Mouse (Mus musculus): ENCODE measurements at regions not wholly inside any gene's neighbourhood (a gene's known extent, or its start where the extent isn't known, plus 50 kb on each side); places are given as distances from the start of the nearest gene placed in this dataset.

DNA sequence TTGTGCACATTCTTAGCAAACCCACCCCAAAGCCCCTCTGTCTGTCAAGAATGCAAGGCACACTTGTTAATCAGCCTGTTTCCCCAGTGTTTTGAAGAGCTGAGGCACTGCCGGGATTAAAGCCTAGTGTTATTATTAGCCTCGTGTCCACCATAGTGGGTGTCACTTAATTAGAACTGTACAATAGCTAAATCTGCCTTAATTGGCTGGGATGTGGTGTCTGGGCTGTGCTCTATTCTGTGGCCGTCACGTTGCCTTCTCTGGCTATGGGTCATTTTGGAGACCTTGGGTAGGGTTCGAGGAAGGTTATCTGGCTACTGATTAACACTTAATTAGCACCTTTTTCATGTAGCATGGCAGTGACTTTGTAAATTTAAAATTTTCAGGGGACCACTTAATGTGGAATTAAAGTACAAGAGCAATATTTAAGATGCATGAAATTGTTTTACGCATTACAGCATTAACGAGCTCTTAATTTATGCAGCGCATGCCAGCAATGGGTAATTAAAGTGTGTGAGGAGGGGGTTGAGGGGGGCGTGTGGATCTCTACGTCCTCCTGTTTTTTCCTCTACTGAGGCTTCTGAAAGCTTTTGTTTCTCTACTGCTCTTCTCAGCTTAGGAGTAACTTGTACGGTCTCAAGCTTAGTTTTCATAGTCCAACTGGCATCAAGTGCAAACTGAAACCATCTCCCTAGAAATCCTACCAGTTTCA lies 124.5 kb upstream of the Atp6ap2 start:
- DNase-seq (ENCODE audit: extremely low spot score in 1 of 2, low spot score in 1 of 2), result no peak

GRCm38 (mm10) chrX:12466312-12466711 lies 121.3 kb upstream of the Atp6ap2 start:
- no peak for DNase-seq (ENCODE audit: extremely low spot score in 1 of 2, low spot score in 1 of 2)

DNA sequence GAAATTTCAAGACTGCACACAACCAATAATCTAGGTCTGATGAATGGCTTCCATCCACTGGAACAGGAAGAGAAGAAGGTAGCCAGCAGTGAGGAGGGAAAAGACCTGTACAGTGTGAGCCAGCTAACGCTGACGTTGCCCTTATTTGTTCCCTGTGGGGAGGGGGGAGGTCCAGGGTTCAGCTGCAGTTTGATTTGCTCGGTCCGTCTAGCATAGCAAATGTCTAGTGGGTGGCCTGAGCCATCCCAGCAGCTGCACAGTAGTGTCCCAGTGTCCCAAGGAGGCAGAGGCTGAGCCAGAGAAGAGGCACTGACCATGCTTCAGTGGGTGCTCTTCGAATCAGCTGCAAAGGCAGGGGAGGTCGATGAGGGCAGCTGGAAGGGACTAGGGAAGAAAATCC lies 120.7 kb upstream of the Atp6ap2 start:
- no peak for DNase-seq (ENCODE audit: extremely low spot score in 1 of 2, low spot score in 1 of 2)

DNA sequence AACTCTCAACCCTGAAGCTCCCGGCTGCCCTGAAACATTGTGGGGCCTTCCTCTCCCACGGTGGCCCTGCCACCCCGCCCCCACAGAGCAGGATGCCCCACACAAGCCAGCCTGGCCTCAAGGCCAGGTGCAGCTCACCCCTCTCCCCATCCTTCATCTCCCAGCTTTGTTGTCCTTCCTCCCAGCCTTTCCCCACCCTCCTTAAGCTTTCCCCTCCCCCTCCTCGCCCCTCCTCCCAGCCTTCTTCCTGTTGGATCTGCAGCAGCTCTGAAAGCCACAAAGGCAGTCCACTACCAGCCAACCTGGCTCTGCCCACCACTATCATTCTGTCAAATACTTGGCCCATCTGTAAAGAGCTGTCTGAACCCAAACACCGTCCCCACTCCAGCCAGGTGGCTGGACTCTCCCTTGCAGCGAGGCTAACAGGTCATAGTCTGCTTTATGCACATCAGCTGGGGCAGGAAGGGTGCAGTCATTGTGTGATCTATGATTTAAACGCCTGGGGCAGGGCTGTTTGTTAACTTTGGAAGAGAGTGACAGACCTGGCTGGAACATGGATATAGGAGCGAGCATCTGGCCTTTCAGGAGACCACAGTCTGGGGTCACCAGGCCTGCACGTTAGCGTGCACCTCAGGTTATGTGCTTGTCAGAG lies 119.9 kb upstream of the Atp6ap2 start:
- no peak for DNase-seq (ENCODE audit: extremely low spot score in 1 of 2, low spot score in 1 of 2)

DNA sequence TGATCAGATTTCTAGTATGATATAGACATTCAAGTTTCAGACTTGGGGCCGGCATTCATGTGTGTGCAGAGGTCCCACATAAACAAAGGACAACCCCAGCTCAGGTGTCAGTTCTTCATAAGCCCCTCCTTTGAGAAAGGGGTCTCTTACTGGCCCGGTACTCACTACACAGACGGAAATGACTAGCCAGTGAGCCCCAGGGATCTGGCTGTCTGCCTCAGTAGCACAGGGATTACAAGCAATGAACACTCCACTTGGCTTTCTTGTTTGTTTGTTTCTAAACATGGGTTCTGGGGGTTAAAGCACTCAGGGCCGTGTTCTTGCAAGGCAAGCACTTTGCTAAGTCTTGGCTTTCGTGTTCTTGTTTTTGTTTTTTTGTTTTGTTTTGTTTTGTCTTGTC lies 115.3 kb upstream of the Atp6ap2 start:
- DNase-seq (ENCODE audit: extremely low spot score in 1 of 2, low spot score in 1 of 2), result no peak

DNA sequence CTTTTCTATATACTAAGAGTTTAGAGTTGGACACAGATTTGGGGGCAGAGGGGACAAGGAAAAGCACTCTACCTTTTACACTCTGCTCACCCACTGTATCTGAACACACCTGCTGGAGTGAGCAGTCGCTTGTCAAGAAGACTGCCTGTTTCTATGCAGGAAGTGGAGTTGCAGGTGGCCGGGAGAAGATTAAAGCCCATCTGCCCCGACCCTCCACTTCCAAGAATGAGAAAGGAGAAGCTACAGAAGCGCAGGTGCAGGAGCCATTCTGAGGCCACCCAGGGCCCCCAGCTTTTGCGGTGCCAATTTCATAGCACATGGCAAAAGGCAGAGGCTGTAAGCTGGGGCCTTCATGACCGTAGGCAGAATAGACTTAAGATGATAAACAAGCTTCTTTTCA lies 108.4 kb upstream of the Atp6ap2 start:
- no peak for DNase-seq (ENCODE audit: extremely low spot score in 1 of 2, low spot score in 1 of 2)

DNA sequence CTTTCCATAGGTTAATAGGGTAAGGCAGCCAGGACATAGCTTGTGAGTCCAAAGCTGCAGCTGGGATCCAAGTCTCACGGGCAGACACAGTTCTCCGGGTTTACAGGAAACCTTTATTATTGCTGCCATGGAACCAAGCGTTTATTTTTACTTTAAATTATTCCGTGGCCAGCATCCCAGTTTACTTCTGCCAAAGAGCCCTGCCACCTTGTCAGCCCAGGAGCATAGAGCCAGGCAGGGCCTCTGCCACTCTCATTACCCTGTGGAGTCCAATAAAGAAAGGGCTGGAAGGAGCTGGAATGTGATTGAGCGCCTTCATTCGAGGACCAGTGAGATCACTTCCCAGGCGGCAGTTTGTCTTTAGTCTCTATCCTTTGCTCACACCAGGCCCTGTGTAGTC lies 96.6 kb upstream of the Atp6ap2 start:
- DNase-seq (ENCODE audit: extremely low spot score in 1 of 2, low spot score in 1 of 2), result no peak

GRCm38 (mm10) chrX:12493216-12493615 lies 94.4 kb upstream of the Atp6ap2 start:
- DNase-seq (ENCODE audit: extremely low spot score in 1 of 2, low spot score in 1 of 2), result no peak

- no peak for DNase-seq (ENCODE audit: extremely low spot score in 1 of 2, low spot score in 1 of 2)
Observed at GRCm38 (mm10) chrX:12493916-12494315, 93.7 kb upstream of the Atp6ap2 start.

GRCm38 (mm10) chrX:12494535-12494934 lies 93.1 kb upstream of the Atp6ap2 start:
- peak in 1 of 2 experiments; percentile 7 for DNase-seq (ENCODE audit: extremely low spot score in 1 of 2, low spot score in 1 of 2)

DNA sequence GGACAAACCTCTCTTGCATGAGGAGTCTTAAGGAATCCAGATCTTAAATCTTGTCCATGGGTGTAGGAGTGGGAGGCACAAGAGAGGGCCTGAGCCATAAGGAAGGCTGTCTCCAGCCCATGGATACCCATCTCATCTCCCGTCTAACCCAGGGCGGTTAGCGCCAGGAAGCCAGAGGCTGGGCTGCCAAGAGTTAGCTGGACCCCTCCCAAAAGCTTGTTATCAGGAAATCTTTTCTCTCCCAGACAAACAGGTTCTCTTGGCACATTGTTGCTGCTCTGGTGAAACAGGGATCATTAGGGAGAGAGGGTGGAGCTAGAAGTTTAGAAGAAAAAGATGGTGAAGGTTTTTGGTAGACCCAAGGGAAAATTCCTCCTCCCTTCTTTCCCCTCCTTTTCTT lies 87.0 kb upstream of the Atp6ap2 start:
- DNase-seq (ENCODE audit: extremely low spot score in 1 of 2, low spot score in 1 of 2), result no peak

DNA sequence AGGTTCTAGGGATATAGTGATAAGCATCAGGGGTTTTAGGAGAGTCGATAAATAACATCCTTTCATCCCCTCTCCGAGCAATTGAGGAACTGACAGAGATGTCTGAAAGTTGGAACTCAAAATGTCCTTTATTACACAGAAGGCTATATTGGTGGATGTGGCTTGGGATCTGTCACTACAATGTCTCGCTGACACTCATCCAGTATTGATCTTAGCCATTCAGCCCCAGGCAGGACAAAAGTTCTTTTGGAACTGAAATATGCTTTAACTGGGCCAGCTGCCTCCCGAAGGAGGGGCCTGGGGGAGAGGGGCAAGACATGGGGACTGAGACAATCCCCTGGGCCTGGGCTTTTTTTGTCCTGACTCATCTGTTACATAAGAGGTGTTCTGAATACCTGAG lies 85.2 kb upstream of the Atp6ap2 start:
- no peak for DNase-seq (ENCODE audit: extremely low spot score in 1 of 2, low spot score in 1 of 2)

DNA sequence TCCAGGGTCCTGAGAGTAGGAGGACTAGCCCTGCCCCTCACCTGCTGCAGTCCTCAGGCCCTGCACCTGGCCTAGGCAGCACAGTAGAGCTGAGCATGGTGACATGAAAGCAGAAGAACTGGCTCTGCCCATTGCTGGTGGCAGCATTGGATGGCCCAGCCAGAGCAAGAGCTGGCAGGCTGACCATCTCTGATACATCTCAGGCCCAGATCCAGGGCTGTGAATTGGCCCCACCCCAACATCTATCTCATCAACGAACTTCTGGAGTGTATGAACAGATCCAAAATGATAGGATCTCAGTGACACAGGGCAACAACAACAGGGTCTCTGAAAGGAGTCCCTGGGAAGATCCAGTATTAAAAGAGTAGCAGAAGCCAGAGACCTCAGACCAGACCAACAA lies 84.0 kb upstream of the Atp6ap2 start:
- DNase-seq (ENCODE audit: extremely low spot score in 1 of 2, low spot score in 1 of 2), result no peak

DNA sequence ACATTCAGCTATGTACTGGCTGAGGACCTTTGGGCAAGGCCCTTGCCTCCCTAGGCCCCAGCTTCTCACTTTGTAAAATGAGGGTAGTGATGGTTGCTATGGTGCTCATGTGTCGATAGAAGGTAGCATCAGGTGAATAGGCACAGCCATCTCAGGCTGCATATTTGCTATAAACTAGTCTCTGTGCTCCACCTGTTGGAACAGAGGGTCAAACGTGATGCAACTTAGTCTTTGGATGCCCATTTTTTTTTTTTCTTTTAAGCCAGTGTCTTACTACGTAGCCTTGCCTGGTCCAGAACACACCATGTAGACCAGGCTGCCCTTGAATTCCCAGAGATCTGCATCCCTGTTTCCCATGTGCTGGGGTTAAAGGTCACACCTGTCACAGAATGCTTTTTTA lies 76.5 kb upstream of the Atp6ap2 start:
- DNase-seq (ENCODE audit: extremely low spot score in 1 of 2, low spot score in 1 of 2), result no peak

DNA sequence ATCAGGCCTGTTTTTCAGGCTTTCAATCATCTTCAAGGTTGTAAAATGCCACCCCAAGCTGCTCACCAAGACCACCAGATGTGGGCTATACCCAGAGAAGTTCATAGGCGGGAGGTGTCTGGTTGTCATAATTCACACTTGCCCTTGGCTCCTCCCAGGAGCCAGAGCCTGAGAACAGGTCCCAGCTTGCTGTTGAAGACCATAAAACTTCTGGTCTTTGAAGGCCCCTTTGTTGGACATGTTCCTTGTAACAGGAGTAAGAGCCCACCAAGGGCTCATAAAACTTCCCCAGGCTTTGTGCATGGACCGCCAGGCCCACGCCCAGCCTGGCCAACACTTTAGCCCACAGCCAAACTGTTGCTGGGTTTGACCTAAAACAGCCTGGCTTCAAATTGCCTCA lies 62.6 kb upstream of the Atp6ap2 start:
- no peak for DNase-seq (ENCODE audit: extremely low spot score in 1 of 2, low spot score in 1 of 2)

- no peak for DNase-seq (ENCODE audit: extremely low spot score in 1 of 2, low spot score in 1 of 2)
Observed at GRCm38 (mm10) chrX:12530406-12531311, 56.9 kb upstream of the Atp6ap2 start.
